Mouse (Mus musculus) hindbrain, postnatal 0 days (tissue): ENCODE results near the gene Fbxl12. TPM values are rescaled to one million over a fixed set of nuclear protein-coding genes. Genes with fewer than 3 reads are reported as not detected.
A peak's percentile ranks its signal among the peaks of the same experiment; 100 is the strongest.
"Not testable (repeated sequence)": the region's sequence is repeated elsewhere in the genome, so short reads cannot be mapped to it uniquely, and the experiment has no call there.

ENCODE experiments used
- ATAC-seq: fragments of 200-750 bp; cut with Nextera tagmentation; 2 replicates; pipeline ENCODE4 v1.8.0; 2017; ENCODE audit warnings: mild to moderate bottlenecking, moderate TSS enrichment, moderate library complexity
- DNase-seq: peaks from one replicate; pipeline ENCODE4 v3.0.0-alpha.2; 2015; ENCODE audit warnings: low spot score
- H3K27ac ChIP-seq: fragments of 300-500 bp; sonication (generic); 2 replicates; pipeline ENCODE4 v1.5.1; 2014; ENCODE audit warnings: mild to moderate bottlenecking
- H3K27me3 ChIP-seq: fragments of 300-500 bp; sonication (generic); 2 replicates; pipeline ENCODE4 v1.6.1; 2014; ENCODE audit warnings: low read length, mixed read lengths; ENCODE audit not compliant: insufficient read depth
- H3K36me3 ChIP-seq: fragments of 300-500 bp; sonication (generic); 2 replicates; pipeline ENCODE4 v1.6.1; 2014; ENCODE audit warnings: low read length, mixed read lengths; ENCODE audit not compliant: insufficient read depth
- H3K4me1 ChIP-seq: fragments of 300-500 bp; sonication (generic); 2 replicates; pipeline ENCODE4 v1.6.1; 2014; ENCODE audit warnings: antibody characterized with exemption, low read length, mixed read lengths; ENCODE audit not compliant: insufficient read depth
- H3K4me2 ChIP-seq: fragments of 300-500 bp; sonication (generic); 2 replicates; pipeline ENCODE4 v1.6.1; 2014; ENCODE audit warnings: low read depth, mild to moderate bottlenecking, low read length, moderate library complexity, mixed read lengths
- H3K4me3 ChIP-seq: fragments of 300-500 bp; sonication (generic); 2 replicates; pipeline ENCODE4 v1.5.1; 2014; ENCODE audit warnings: low read length
- H3K9ac ChIP-seq: fragments of 300-500 bp; sonication (generic); replicated peaks from 2 replicates; pipeline ENCODE4 v1.6.1; 2014; ENCODE audit warnings: mild to moderate bottlenecking, low read length, moderate library complexity, mixed read lengths
- H3K9me3 ChIP-seq: fragments of 300-500 bp; sonication (generic); 2 replicates; pipeline ENCODE4 v1.6.1; 2016; ENCODE audit warnings: low read length, mixed read lengths
- CTCF ChIP-seq: IDR thresholded peaks from 2 replicates; pipeline ENCODE4 v1.5.1; 2016; ENCODE audit warnings: antibody characterized with exemption, control low read depth, low read depth
- WGBS: fragments of 180-500 bp; shearing (Covaris S2); extraction: QIAGEN DNeasy Blood & Tissue Kit; methylation state at CpG from one replicate; pipeline ENCODE4 v1.1.7; 2014; 5-methylcytosine and 5-hydroxymethylcytosine counted together
- polyA plus RNA-seq: library from polyadenylated mRNA; unstranded; fragments of >200 nt; fragmentation: Nextera tagmentation; extraction: Ambion mirVana; gene quantifications from 2 replicates; pipeline ENCODE4 v1.2.1, GENCODE M21; 2015
- total RNA-seq: library from RNA; depleted of rRNA; stranded (reverse); fragments of >200 nt; gene quantifications from 2 replicates; pipeline ENCODE4 v1.2.3, GENCODE M21; 2014; rRNA removed

The Fbxl12 gene
- total RNA-seq (16.9 and 18.8 TPM in 2 replicates), polyA plus RNA-seq (11.4 and 13.0 TPM in 2 replicates)

DNA sequence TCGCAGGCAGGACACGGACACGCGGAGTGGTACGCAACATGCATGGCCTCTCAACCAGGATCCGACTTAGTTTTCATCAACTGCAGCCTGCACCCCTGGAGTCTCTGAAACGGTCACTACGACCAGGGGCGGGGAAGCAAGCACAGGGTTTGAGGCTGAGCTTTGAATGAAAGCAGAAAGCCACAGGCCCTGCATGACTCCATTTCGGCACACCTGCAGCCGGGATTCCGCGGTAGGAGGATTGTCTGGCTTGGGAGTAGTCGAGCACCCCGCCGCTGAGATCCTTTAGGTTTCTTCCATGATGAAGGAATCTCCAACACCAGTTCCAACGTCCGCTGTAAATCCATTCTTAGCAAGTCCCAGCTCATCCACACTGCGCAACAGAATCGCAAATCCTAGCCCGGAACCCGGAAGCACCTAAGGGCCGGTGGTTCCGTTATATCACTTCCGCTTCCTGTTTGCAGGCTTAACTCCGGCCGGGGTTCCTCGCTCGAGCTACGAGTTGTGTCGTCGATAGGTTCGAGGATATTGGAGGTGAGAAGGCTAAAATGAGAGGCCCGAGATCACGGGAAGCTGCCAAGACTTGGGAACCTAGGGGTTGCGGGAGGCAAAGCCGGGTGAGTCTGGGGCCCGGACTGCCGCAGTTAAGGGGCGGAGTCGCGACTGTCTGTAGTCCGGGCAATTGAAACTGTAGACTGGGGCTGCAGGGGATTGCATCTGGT, at the start of gene Fbxl12:
Gene Fbxl12 (minus strand): TSS at position 408 of the 722 bp plus-strand sequence.
- H3K27ac ChIP-seq, result peak within 1 kb of the TSS; percentile 86
- no peaks in the 10 kb centered on the region for H3K27me3 ChIP-seq
- no peak for TF ChIP-seq CTCF
- H3K4me2 ChIP-seq, result peak within 1 kb of the TSS; percentile 91
- ATAC-seq (peak; percentile 46), DNase-seq (peak; percentile 91)
- no peaks in the 10 kb centered on the region for H3K9me3 ChIP-seq
- H3K9ac ChIP-seq, result peak within 1 kb of the TSS; percentile 83
- H3K4me1 ChIP-seq, result peaks cover 8% of the 10 kb centered on the region
- H3K36me3 ChIP-seq, result peaks cover 11% of the 10 kb centered on the region; the same call in 1 of the 2 replicates
- peak within 1 kb of the TSS; percentile 64 for H3K4me3 ChIP-seq
- under 1% methylated on average over 43 of the region's 43 CpGs for WGBS

DNA sequence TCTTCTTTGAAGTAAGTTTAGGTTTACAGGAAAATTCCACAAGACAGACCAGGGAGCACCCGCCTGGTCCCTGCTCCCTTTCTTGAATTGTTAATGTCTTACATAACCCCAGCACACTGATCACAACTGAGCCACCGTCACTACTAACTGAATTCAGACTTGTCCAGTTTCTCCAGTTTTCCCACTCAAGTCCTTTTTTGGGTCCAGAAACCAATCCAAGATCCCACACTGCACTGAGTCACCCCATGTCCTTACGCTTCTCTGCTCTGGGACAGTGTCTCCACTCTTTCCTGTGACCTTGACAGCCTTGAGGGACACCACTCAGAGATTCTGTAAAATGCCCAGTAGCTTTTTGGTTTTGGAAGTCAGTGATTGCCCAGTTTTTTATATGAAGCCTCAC, 48.3 kb upstream of the Fbxl12 start:
- Histone ChIP-seq H3K4me3 (no peak overlapping the region), H3K4me1 (peaks cover 11% of the 10 kb centered on the region), H3K27ac (no peak overlapping the region), H3K27me3 (no peaks in the 10 kb centered on the region), H3K9ac (no peak overlapping the region), H3K4me2 (no peak overlapping the region), H3K36me3 (no peaks in the 10 kb centered on the region), H3K9me3 (no peaks in the 10 kb centered on the region)
- ATAC-seq, result no peak
- WGBS, result 96% methylated on average over 3 of the region's 3 CpGs
- TF ChIP-seq CTCF, result no peak
- DNase-seq, result no peak

DNA sequence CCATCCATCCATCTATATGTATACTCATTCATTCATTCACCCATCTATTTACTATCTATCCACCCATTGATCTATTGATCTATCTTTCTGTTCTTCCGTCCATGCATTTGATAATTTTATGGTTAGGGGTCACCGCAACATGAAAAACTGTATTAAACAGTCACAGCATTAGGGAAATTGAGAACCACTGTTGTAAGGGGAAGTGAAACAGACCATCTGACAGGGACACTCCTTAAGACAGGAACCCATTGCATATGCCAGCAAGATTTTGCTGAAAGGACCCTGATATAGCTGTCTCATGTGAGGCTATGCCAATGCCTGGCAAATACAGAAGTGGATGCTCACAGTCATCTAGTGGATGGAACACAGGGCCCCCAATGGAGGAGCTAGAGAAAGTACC, 45.9 kb upstream of the Fbxl12 start:
- ATAC-seq, DNase-seq, H3K4me2 ChIP-seq: not testable (repeated sequence)

DNA sequence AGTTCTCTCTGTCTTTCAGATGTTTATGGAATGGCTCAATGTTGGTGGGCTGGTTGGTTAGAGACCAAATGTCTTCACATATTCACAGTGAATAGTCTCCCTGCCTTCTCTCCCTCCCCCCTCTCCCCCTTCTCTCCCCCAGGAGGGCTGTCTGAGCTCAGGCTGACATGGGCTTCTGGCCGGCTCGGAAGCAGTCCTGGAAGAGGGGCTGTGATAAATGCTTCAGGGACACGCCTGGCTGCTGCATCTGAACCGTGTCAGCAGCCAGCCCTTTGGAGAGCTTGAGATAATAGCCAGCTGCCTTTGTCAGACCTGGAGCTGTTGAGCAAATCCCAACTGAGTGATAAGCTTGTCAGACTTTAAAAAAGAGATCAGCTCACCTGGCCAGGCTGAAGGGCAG, 45.3 kb upstream of the Fbxl12 start:
- Histone ChIP-seq H3K27me3 (no peaks in the 10 kb centered on the region), H3K4me2 (no peak overlapping the region), H3K36me3 (no peaks in the 10 kb centered on the region), H3K4me3 (no peak overlapping the region), H3K27ac (peak overlapping the region; percentile 8; the same call in 1 of the 2 replicates), H3K4me1 (peaks cover 4% of the 10 kb centered on the region), H3K9me3 (no peaks in the 10 kb centered on the region), H3K9ac (no peak overlapping the region)
- DNase-seq, result peak; percentile 43
- 4% methylated on average over 4 of the region's 4 CpGs for WGBS
- ATAC-seq, result peak; percentile 48
- no peak for TF ChIP-seq CTCF

More for the DNA sequence above, 45.9 kb upstream of the Fbxl12 start:
- not testable (repeated sequence) for H3K4me1 ChIP-seq, H3K27ac ChIP-seq, H3K36me3 ChIP-seq, H3K9me3 ChIP-seq, H3K27me3 ChIP-seq, H3K9ac ChIP-seq, H3K4me3 ChIP-seq
- WGBS, result 79% methylated on average over 2 of the region's 2 CpGs

DNA sequence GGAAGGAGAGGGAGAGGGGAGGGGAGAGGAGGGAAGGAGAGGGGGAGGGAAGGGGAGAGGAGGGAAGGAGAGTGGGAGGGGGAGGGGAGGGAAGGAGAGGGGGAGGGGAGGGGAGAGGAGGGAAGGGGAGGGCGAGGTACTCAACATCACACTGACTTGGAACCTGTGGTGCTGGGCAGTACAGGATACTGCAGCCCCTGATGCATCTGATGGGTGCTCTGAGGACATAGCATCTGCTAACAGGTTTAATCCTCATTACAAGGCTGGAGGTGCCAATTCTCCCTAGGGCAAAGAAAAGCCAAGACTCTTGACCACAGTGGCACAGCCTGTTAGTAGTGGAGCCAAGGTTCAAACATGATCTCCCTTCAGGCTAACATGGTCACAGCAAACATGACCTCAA, 44.8 kb upstream of the Fbxl12 start:
- H3K4me1 ChIP-seq, result no peaks in the 10 kb centered on the region; the same call in 1 of the 2 replicates

DNA sequence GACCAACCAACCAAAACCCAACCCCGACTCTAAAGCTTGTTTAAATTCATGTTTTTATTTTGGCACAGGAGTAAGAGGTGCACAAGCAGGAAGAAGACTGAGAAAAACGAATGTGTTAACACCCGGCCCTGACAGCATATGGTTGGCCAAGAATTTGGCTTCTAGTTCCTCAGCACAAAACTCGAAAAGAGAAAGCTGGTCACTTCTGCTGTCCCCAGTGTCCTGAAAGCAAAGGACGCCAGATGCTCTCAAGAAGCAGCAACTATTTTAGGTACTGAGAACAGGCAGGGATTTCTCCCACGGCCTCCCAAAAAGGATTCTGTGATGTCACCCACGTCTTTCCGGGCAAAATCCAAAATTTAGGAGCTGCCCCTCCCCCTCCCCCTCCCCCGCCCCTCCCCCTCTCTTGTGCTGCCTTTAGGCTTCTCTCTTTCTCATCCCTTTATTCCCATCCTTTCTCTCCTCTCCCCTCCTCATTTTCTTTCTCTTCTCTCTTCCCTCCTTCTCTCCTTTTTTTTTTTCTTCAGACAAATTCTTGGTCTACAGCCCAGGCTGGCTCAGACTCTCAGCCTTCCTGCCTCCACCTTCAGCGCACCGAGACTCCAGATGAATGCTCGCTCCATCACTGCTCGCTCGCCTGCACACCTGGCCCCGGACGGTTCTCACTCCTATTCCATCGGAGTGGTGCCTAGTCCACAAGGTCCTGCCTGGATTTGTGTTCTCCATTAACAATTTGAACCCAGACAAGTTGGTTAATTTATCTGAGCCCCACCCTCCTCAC, 40.7 kb upstream of the Fbxl12 start:
- ATAC-seq (no peak), DNase-seq (no peak)
- Histone ChIP-seq H3K9me3 (no peaks in the 10 kb centered on the region), H3K4me3 (no peak overlapping the region), H3K27me3 (no peaks in the 10 kb centered on the region), H3K4me1 (no peaks in the 10 kb centered on the region), H3K36me3 (no peaks in the 10 kb centered on the region), H3K9ac (no peak overlapping the region), H3K4me2 (no peak overlapping the region), H3K27ac (no peak overlapping the region)
- 54% methylated on average over 17 of the region's 17 CpGs for WGBS
- TF ChIP-seq CTCF, result no peak

More for the DNA sequence above, 44.8 kb upstream of the Fbxl12 start:
- Histone ChIP-seq H3K27me3 (no peaks in the 10 kb centered on the region), H3K4me2 (no peak overlapping the region), H3K27ac (no peak overlapping the region), H3K36me3 (no peaks in the 10 kb centered on the region), H3K9ac (no peak overlapping the region), H3K4me3 (no peak overlapping the region), H3K9me3 (no peaks in the 10 kb centered on the region)
- DNase-seq (no peak), ATAC-seq (no peak)
- no peak for TF ChIP-seq CTCF
- no CpG with 5 or more reads among the region's 1 CpGs for WGBS

DNA sequence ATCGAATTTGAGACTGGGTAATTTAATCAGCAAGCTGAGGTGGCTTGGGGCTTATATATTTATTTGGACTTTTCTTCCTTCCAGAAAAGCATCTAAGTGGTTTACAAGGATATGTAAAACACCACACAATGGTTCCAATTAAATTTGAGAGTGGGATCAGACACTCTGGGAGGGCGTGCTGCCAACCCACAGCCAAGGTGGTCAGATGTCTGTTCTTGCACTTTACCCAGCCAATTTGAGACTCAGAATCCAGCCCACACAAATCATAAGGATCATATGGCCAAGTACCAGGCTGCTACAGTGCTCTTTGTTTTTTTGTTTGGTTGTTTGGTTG, 37.8 kb upstream of the Fbxl12 start:
- 41% methylated on average over 2 of the region's 2 CpGs for WGBS
- TF ChIP-seq CTCF, result no peak
- H3K27me3 ChIP-seq, result no peaks in the 10 kb centered on the region
- DNase-seq, result no peak
- no peak overlapping the region for H3K4me3 ChIP-seq
- H3K27ac ChIP-seq, result 0 out of 2 replicates have a peak overlapping the region, but pooled peaks have one; percentile 8
- no peak overlapping the region for H3K4me2 ChIP-seq
- no peaks in the 10 kb centered on the region for H3K36me3 ChIP-seq
- H3K4me1 ChIP-seq, result no peaks in the 10 kb centered on the region
- no peak overlapping the region for H3K9ac ChIP-seq
- no peaks in the 10 kb centered on the region for H3K9me3 ChIP-seq
- ATAC-seq, result no peak
